Mouse (Mus musculus): ENCODE data around the gene Tectb. TPM values are rescaled to one million over a fixed set of nuclear protein-coding genes. Genes with fewer than 3 reads are reported as not detected.

The Tectb gene
- polyA plus RNA-seq, 1 experiment from 2014 or later: not detected

GRCm38 (mm10) chr19:55192254-55192945 is 11.9 kb downstream of the Tectb start:
- 0 out of 2 replicates have a peak overlapping the region, but pooled peaks have one; percentile 7 for H3K9ac ChIP-seq (ENCODE audit: low read length)
- no peaks in the 10 kb centered on the region for H3K27me3 ChIP-seq (ENCODE audit: control insufficient read depth, insufficient read depth, low read length)
- H3K9me3 ChIP-seq (replicated peaks; ENCODE audit: control insufficient read depth, low read length): no peaks in the 10 kb centered on the region
- H3K4me2 ChIP-seq (ENCODE audit: low read depth, low read length): no peak overlapping the region
- 86% methylated on average over 21 of the region's 21 CpGs for WGBS
- H3K4me1 ChIP-seq (ENCODE audit: control insufficient read depth, insufficient read depth, low read length): 0 out of 2 replicates have a peak, but pooled peaks cover 11% of the 10 kb centered on the region
- no peak overlapping the region for H3K4me3 ChIP-seq (ENCODE audit: low read length)
- H3K27ac ChIP-seq (ENCODE audit: low read length): peak overlapping the region; percentile 23; the same call in 1 of the 2 replicates
- ATAC-seq (replicated peaks; ENCODE audit: extremely low read depth, insufficient read depth, low FRiP score): no peak
- H3K36me3 ChIP-seq (ENCODE audit: control insufficient read depth, insufficient read depth): no peaks in the 10 kb centered on the region

GRCm38 (mm10) chr19:55193717-55194394 is 13.3 kb downstream of the Tectb start:
- Histone ChIP-seq H3K36me3 (ENCODE audit: control insufficient read depth, insufficient read depth) (no peaks in the 10 kb centered on the region), H3K4me1 (ENCODE audit: control insufficient read depth, insufficient read depth, low read length) (0 out of 2 replicates have a peak, but pooled peaks cover 11% of the 10 kb centered on the region), H3K27me3 (ENCODE audit: control insufficient read depth, insufficient read depth, low read length) (no peaks in the 10 kb centered on the region), H3K9me3 (replicated peaks; ENCODE audit: control insufficient read depth, low read length) (no peaks in the 10 kb centered on the region), H3K9ac (ENCODE audit: low read length) (no peak overlapping the region), H3K27ac (ENCODE audit: low read length) (no peak overlapping the region), H3K4me3 (ENCODE audit: low read length) (no peak overlapping the region), H3K4me2 (ENCODE audit: low read depth, low read length) (no peak overlapping the region)
- 72% methylated on average over 11 of the region's 11 CpGs for WGBS
- ATAC-seq (replicated peaks; ENCODE audit: extremely low read depth, insufficient read depth, low FRiP score): no peak

GRCm38 (mm10) chr19:55194520-55195170 is 14.1 kb downstream of the Tectb start:
- Histone ChIP-seq H3K4me1 (ENCODE audit: control insufficient read depth, insufficient read depth, low read length) (0 out of 2 replicates have a peak, but pooled peaks cover 11% of the 10 kb centered on the region), H3K36me3 (ENCODE audit: control insufficient read depth, insufficient read depth) (no peaks in the 10 kb centered on the region), H3K9me3 (replicated peaks; ENCODE audit: control insufficient read depth, low read length) (no peaks in the 10 kb centered on the region), H3K27me3 (ENCODE audit: control insufficient read depth, insufficient read depth, low read length) (0 out of 2 replicates have a peak, but pooled peaks cover 3% of the 10 kb centered on the region), H3K9ac (ENCODE audit: low read length) (no peak overlapping the region), H3K27ac (ENCODE audit: low read length) (no peak overlapping the region), H3K4me2 (ENCODE audit: low read depth, low read length) (no peak overlapping the region), H3K4me3 (ENCODE audit: low read length) (no peak overlapping the region)
- no peak; the same call in 1 of the 2 replicates for ATAC-seq (replicated peaks; ENCODE audit: extremely low read depth, insufficient read depth, low FRiP score)
- 59% methylated on average over 7 of the region's 7 CpGs for WGBS

- Histone ChIP-seq H3K4me3 (ENCODE audit: low read length) (no peak overlapping the region), H3K36me3 (ENCODE audit: control insufficient read depth, insufficient read depth) (no peaks in the 10 kb centered on the region), H3K9me3 (replicated peaks; ENCODE audit: control insufficient read depth, low read length) (no peaks in the 10 kb centered on the region), H3K4me1 (ENCODE audit: control insufficient read depth, insufficient read depth, low read length) (0 out of 2 replicates have a peak, but pooled peaks cover 8% of the 10 kb centered on the region), H3K9ac (ENCODE audit: low read length) (no peak overlapping the region), H3K27ac (ENCODE audit: low read length) (no peak overlapping the region), H3K4me2 (ENCODE audit: low read depth, low read length) (no peak overlapping the region), H3K27me3 (ENCODE audit: control insufficient read depth, insufficient read depth, low read length) (0 out of 2 replicates have a peak, but pooled peaks cover 3% of the 10 kb centered on the region)
- no peak for ATAC-seq (replicated peaks; ENCODE audit: extremely low read depth, insufficient read depth, low FRiP score)
- 68% methylated on average over 3 of the region's 3 CpGs for WGBS
Observed at GRCm38 (mm10) chr19:55195574-55195973, 15.0 kb downstream of the Tectb start.

- no peak; the same call in 1 of the 2 replicates for ATAC-seq (replicated peaks; ENCODE audit: extremely low read depth, insufficient read depth, low FRiP score)
- Histone ChIP-seq H3K27ac (ENCODE audit: low read length) (no peak overlapping the region), H3K4me2 (ENCODE audit: low read depth, low read length) (peak overlapping the region; percentile 50), H3K4me1 (ENCODE audit: control insufficient read depth, insufficient read depth, low read length) (0 out of 2 replicates have a peak, but pooled peaks cover 6% of the 10 kb centered on the region), H3K36me3 (ENCODE audit: control insufficient read depth, insufficient read depth) (no peaks in the 10 kb centered on the region), H3K27me3 (ENCODE audit: control insufficient read depth, insufficient read depth, low read length) (0 out of 2 replicates have a peak, but pooled peaks cover 3% of the 10 kb centered on the region), H3K9ac (ENCODE audit: low read length) (no peak overlapping the region), H3K9me3 (replicated peaks; ENCODE audit: control insufficient read depth, low read length) (no peaks in the 10 kb centered on the region), H3K4me3 (ENCODE audit: low read length) (peak overlapping the region; percentile 9; the same call in 1 of the 2 replicates)
- WGBS: 37% methylated on average over 5 of the region's 5 CpGs
Observed at GRCm38 (mm10) chr19:55198303-55198702, 17.8 kb downstream of the Tectb start.

- Histone ChIP-seq H3K4me1 (ENCODE audit: control insufficient read depth, insufficient read depth, low read length) (no peaks in the 10 kb centered on the region), H3K9ac (ENCODE audit: low read length) (no peak overlapping the region), H3K36me3 (ENCODE audit: control insufficient read depth, insufficient read depth) (no peaks in the 10 kb centered on the region), H3K4me2 (ENCODE audit: low read depth, low read length) (no peak overlapping the region), H3K27me3 (ENCODE audit: control insufficient read depth, insufficient read depth, low read length) (peaks cover 4% of the 10 kb centered on the region; the same call in 1 of the 2 replicates), H3K27ac (ENCODE audit: low read length) (no peak overlapping the region), H3K4me3 (ENCODE audit: low read length) (no peak overlapping the region), H3K9me3 (replicated peaks; ENCODE audit: control insufficient read depth, low read length) (no peaks in the 10 kb centered on the region)
- 36% methylated on average over 8 of the region's 8 CpGs for WGBS
- ATAC-seq (replicated peaks; ENCODE audit: extremely low read depth, insufficient read depth, low FRiP score): no peak
Observed at GRCm38 (mm10) chr19:55206482-55207138, 26.1 kb downstream of the Tectb start.

GRCm38 (mm10) chr19:55207205-55207604 is 26.7 kb downstream of the Tectb start:
- H3K27me3 ChIP-seq (ENCODE audit: control insufficient read depth, insufficient read depth, low read length): peaks cover 4% of the 10 kb centered on the region; the same call in 1 of the 2 replicates
- no peak for ATAC-seq (replicated peaks; ENCODE audit: extremely low read depth, insufficient read depth, low FRiP score)
- WGBS: 49% methylated on average over 6 of the region's 6 CpGs
- no peaks in the 10 kb centered on the region for H3K36me3 ChIP-seq (ENCODE audit: control insufficient read depth, insufficient read depth)
- no peaks in the 10 kb centered on the region for H3K4me1 ChIP-seq (ENCODE audit: control insufficient read depth, insufficient read depth, low read length)
- no peak overlapping the region for H3K4me2 ChIP-seq (ENCODE audit: low read depth, low read length)
- no peaks in the 10 kb centered on the region for H3K9me3 ChIP-seq (replicated peaks; ENCODE audit: control insufficient read depth, low read length)
- no peak overlapping the region for H3K9ac ChIP-seq (ENCODE audit: low read length)
- H3K4me3 ChIP-seq (ENCODE audit: low read length): no peak overlapping the region
- no peak overlapping the region for H3K27ac ChIP-seq (ENCODE audit: low read length)

- Histone ChIP-seq H3K4me2 (ENCODE audit: low read depth, low read length) (no peak overlapping the region), H3K36me3 (ENCODE audit: control insufficient read depth, insufficient read depth) (no peaks in the 10 kb centered on the region), H3K27me3 (ENCODE audit: control insufficient read depth, insufficient read depth, low read length) (peaks cover 4% of the 10 kb centered on the region; the same call in 1 of the 2 replicates), H3K9me3 (replicated peaks; ENCODE audit: control insufficient read depth, low read length) (no peaks in the 10 kb centered on the region), H3K4me1 (ENCODE audit: control insufficient read depth, insufficient read depth, low read length) (no peaks in the 10 kb centered on the region), H3K27ac (ENCODE audit: low read length) (no peak overlapping the region), H3K4me3 (ENCODE audit: low read length) (no peak overlapping the region), H3K9ac (ENCODE audit: low read length) (no peak overlapping the region)
- no peak for ATAC-seq (replicated peaks; ENCODE audit: extremely low read depth, insufficient read depth, low FRiP score)
- 49% methylated on average over 25 of the region's 25 CpGs for WGBS
Observed at GRCm38 (mm10) chr19:55207746-55208538, 27.4 kb downstream of the Tectb start.
